ENCODE assay signal across 17 mouse cellular contexts in genomic region chr11:82099511-82100323, GRCm38 (mm10). TPM values are rescaled to one million over a fixed set of nuclear protein-coding genes. Genes with fewer than 3 reads are reported as not detected.
"Had no signal": no experiment of that assay in that cellular context is flagged by ENCODE, and none has a peak within 500 bp of the region (broad histone marks: within the 10 kb centered on the region; RNA-seq: fewer than 3 reads in every experiment).

No protein-coding gene starts in this region.

- H3K4me1 ChIP-seq: limb, embryonic 13.5 days; liver, embryonic 13.5 days; midbrain, embryonic 13.5 days had no signal

- H3K27me3 ChIP-seq: limb, embryonic 13.5 days; liver, embryonic 13.5 days; midbrain, embryonic 13.5 days had no signal

- H3K4me3 ChIP-seq: limb, embryonic 13.5 days; liver, embryonic 13.5 days; midbrain, embryonic 13.5 days had no signal

- H3K9ac ChIP-seq: limb, embryonic 13.5 days; liver, embryonic 13.5 days; midbrain, embryonic 13.5 days had no signal

- H3K4me2 ChIP-seq: limb, embryonic 13.5 days; liver, embryonic 13.5 days; midbrain, embryonic 13.5 days had no signal

- DNase-seq: kidney, adult 18-20 months; kidney, postnatal 14 days; left cerebral cortex, postnatal 4 days; liver, embryonic 13.5 days; lung, adult 2 months; right cerebral cortex, postnatal 14 days; thymus, postnatal 4 days had no signal

- H3K36me3 ChIP-seq: limb, embryonic 13.5 days; liver, embryonic 13.5 days; midbrain, embryonic 13.5 days had no signal

- ATAC-seq: midbrain, embryonic 13.5 days had no signal

- H3K27ac ChIP-seq: limb, embryonic 13.5 days; liver, embryonic 13.5 days; midbrain, embryonic 13.5 days had no signal

- H3K9me3 ChIP-seq: limb, embryonic 13.5 days; liver, embryonic 13.5 days; midbrain, embryonic 13.5 days had no signal

RNA-seq across cellular contexts. Expression of gene Ccl12, which starts 1.9 kb away (rescaled TPM):
- total RNA-seq: layer of hippocampus, postnatal 14 days; left cerebral cortex, postnatal 10 days; megakaryocyte progenitor cell, adult 5-6 weeks had no signal

RNA-seq across cellular contexts. Expression of gene Ccl8, which starts 15.3 kb away (rescaled TPM):
- total RNA-seq: layer of hippocampus, adult 8-10 months; layer of hippocampus, postnatal 14 days; left cerebral cortex, adult 18-20 months; left cerebral cortex, postnatal 10 days; left cerebral cortex, postnatal 4 days; megakaryocyte progenitor cell, adult 5-6 weeks; midbrain, postnatal 0 days had no signal
- polyA plus RNA-seq: kidney, embryonic 14.5 days; limb, embryonic 13.5 days; liver, embryonic 13.5 days; midbrain, embryonic 13.5 days; midbrain, postnatal 0 days; neural tube, embryonic 14.5 days had no signal

RNA-seq across cellular contexts. Expression of gene Ccl11, which starts 42.1 kb away (rescaled TPM):
- total RNA-seq: layer of hippocampus, adult 8-10 months; left cerebral cortex, adult 18-20 months; left cerebral cortex, postnatal 4 days; megakaryocyte progenitor cell, adult 5-6 weeks; midbrain, postnatal 0 days had no signal
- polyA plus RNA-seq: midbrain, embryonic 13.5 days; neural tube, embryonic 14.5 days had no signal

RNA-seq across cellular contexts. Expression of gene Ccl7, which starts 54.2 kb away (rescaled TPM):
- total RNA-seq: layer of hippocampus, adult 8-10 months; layer of hippocampus, postnatal 14 days; left cerebral cortex, adult 18-20 months; left cerebral cortex, postnatal 10 days; left cerebral cortex, postnatal 4 days; megakaryocyte progenitor cell, adult 5-6 weeks had no signal
